ENCODE assay signal across 17 mouse cellular contexts in genomic region chr7:96972138-96972904, GRCm38 (mm10). TPM values are rescaled to one million over a fixed set of nuclear protein-coding genes. Genes with fewer than 3 reads are reported as not detected.
DNase-seq lines count a peak whose midpoint lies in the region; ATAC-seq and TF ChIP-seq lines count a peak whose summit lies in the region.
"Had no signal": no experiment of that assay in that cellular context is flagged by ENCODE, and none has a peak within 500 bp of the region (broad histone marks: within the 10 kb centered on the region; RNA-seq: fewer than 3 reads in every experiment).

No protein-coding gene starts in this region.

- no peaks in the 10 kb centered on the region for H3K27me3 ChIP-seq in heart, embryonic 13.5 days (replicated peaks)
- H3K27me3 ChIP-seq in lung, postnatal 0 days (replicated peaks; ENCODE audit: insufficient read depth, low read length), result no peaks in the 10 kb centered on the region
- no peaks in the 10 kb centered on the region for H3K27me3 ChIP-seq in liver, embryonic 16.5 days (ENCODE audit: control insufficient read depth, insufficient read depth, low read depth, low read length)
- H3K27me3 ChIP-seq: embryonic facial prominence, embryonic 13.5 days; forebrain, embryonic 12.5 days; hindbrain, embryonic 13.5 days; midbrain, embryonic 13.5 days had no signal

- DNase-seq in heart, adult 8-10 months (ENCODE audit: low spot score), result no peak
- DNase-seq in lung, postnatal 0 days (ENCODE audit: low spot score), result no peak
- DNase-seq in lung, adult 18-20 months, result no peak
- no peak for DNase-seq in right cerebral cortex, postnatal 25 days
- DNase-seq in embryo, embryonic 10 days (ENCODE audit: low spot score), result no peak
- DNase-seq: cerebellum, adult 11 months; cerebellum, adult 9-11 months; gastrocnemius, adult 2 months; lung, adult 2 months had no signal

- no peak for TF ChIP-seq CTCF in lung, postnatal 0 days (IDR thresholded peaks at IDR 0.05)

- peaks cover 22% of the 10 kb centered on the region for H3K4me1 ChIP-seq in heart, embryonic 13.5 days
- H3K4me1 ChIP-seq in lung, postnatal 0 days (ENCODE audit: insufficient read depth, low read depth, low read length), result no peaks in the 10 kb centered on the region
- peaks cover 30% of the 10 kb centered on the region for H3K4me1 ChIP-seq in liver, embryonic 16.5 days (ENCODE audit: control insufficient read depth, low read depth, low read length)
- H3K4me1 ChIP-seq: embryonic facial prominence, embryonic 13.5 days had no signal

- no peak for ATAC-seq in heart, embryonic 13.5 days (ENCODE audit: extremely low read depth, insufficient number of reproducible peaks, low FRiP score, low TSS enrichment)
- no peak for ATAC-seq in lung, postnatal 0 days
- ATAC-seq in liver, embryonic 16.5 days (ENCODE audit: low read depth), result peak; percentile 55
- peak; percentile 75 for ATAC-seq in megakaryocyte-erythroid progenitor cell, adult 5-6 weeks (replicated peaks; ENCODE audit: low FRiP score, low TSS enrichment, poor library complexity, severe bottlenecking)
- ATAC-seq: midbrain, embryonic 13.5 days had no signal

- no peak overlapping the region for H3K4me3 ChIP-seq in heart, embryonic 13.5 days
- no peak overlapping the region for H3K4me3 ChIP-seq in lung, postnatal 0 days (ENCODE audit: low read depth, low read length)
- H3K4me3 ChIP-seq in liver, embryonic 16.5 days (ENCODE audit: low read depth, low read length), result no peak overlapping the region
- H3K4me3 ChIP-seq: embryonic facial prominence, embryonic 13.5 days; erythroblast, embryonic 14.5 days; forebrain, embryonic 12.5 days; hindbrain, embryonic 13.5 days; midbrain, embryonic 13.5 days had no signal

- H3K4me2 ChIP-seq in heart, embryonic 13.5 days, result no peak overlapping the region
- no peak overlapping the region for H3K4me2 ChIP-seq in lung, postnatal 0 days (replicated peaks; ENCODE audit: low read depth, low read length)
- peak overlapping the region; percentile 47 for H3K4me2 ChIP-seq in liver, embryonic 16.5 days (ENCODE audit: low read depth, low read length)
- H3K4me2 ChIP-seq: embryonic facial prominence, embryonic 13.5 days; forebrain, embryonic 12.5 days; midbrain, embryonic 13.5 days had no signal

- WGBS in heart, embryonic 13.5 days, result 61% methylated on average over 8 of the region's 8 CpGs
- 60% methylated on average over 8 of the region's 8 CpGs for WGBS in lung, postnatal 0 days
- 28% methylated on average over 8 of the region's 8 CpGs for WGBS in liver, embryonic 16.5 days (ENCODE audit: insufficient replicate concordance)

- TF ChIP-seq EP300 in lung, postnatal 0 days (IDR thresholded peaks at IDR 0.05), result 0 out of 2 replicates have a peak, but pooled peaks have one; percentile 5

- H3K9me3 ChIP-seq in heart, embryonic 13.5 days, result no peaks in the 10 kb centered on the region
- no peaks in the 10 kb centered on the region for H3K9me3 ChIP-seq in lung, postnatal 0 days (ENCODE audit: low read length)
- H3K9me3 ChIP-seq in liver, embryonic 16.5 days (replicated peaks; ENCODE audit: control insufficient read depth, low read length), result no peaks in the 10 kb centered on the region
- H3K9me3 ChIP-seq: embryonic facial prominence, embryonic 13.5 days; forebrain, embryonic 12.5 days; hindbrain, embryonic 13.5 days; midbrain, embryonic 13.5 days had no signal

- no peak overlapping the region for H3K27ac ChIP-seq in heart, embryonic 13.5 days (replicated peaks)
- no peak overlapping the region for H3K27ac ChIP-seq in lung, postnatal 0 days (ENCODE audit: low read length)
- H3K27ac ChIP-seq in liver, embryonic 16.5 days (ENCODE audit: low read length), result peak overlapping the region; percentile 30; the same call in 1 of the 2 replicates
- H3K27ac ChIP-seq: embryonic facial prominence, embryonic 13.5 days; forebrain, embryonic 12.5 days; hindbrain, embryonic 13.5 days; midbrain, embryonic 13.5 days had no signal

- peak overlapping the region; percentile 50; the same call in 1 of the 2 replicates for H3K9ac ChIP-seq in heart, embryonic 13.5 days
- H3K9ac ChIP-seq in lung, postnatal 0 days (replicated peaks; ENCODE audit: low read depth), result no peak overlapping the region
- H3K9ac ChIP-seq in liver, embryonic 16.5 days (ENCODE audit: low read depth, low read length), result no peak overlapping the region; the same call in 1 of the 2 replicates
- H3K9ac ChIP-seq: forebrain, embryonic 12.5 days; hindbrain, embryonic 13.5 days; midbrain, embryonic 13.5 days had no signal

- peaks cover 5% of the 10 kb centered on the region; the same call in 1 of the 2 replicates for H3K36me3 ChIP-seq in heart, embryonic 13.5 days
- H3K36me3 ChIP-seq in lung, postnatal 0 days (ENCODE audit: insufficient read depth, low read length), result no peaks in the 10 kb centered on the region
- H3K36me3 ChIP-seq in liver, embryonic 16.5 days (ENCODE audit: control insufficient read depth, insufficient read depth), result no peaks in the 10 kb centered on the region; the same call in 1 of the 2 replicates
- H3K36me3 ChIP-seq: embryonic facial prominence, embryonic 13.5 days; forebrain, embryonic 12.5 days; midbrain, embryonic 13.5 days had no signal

RNA-seq across cellular contexts. Expression of gene Nars2, which starts 21.0 kb away (rescaled TPM):
- polyA plus RNA-seq in heart, embryonic 13.5 days (2015; fragmentation: Nextera tagmentation; extraction: Ambion mirVana), result 16.6 and 17.1 TPM in 2 replicates
- total RNA-seq in heart, adult 8-10 months (2022), result 10 to 100 TPM; 16.9 to 24.1 (median 19.8) TPM
- polyA plus RNA-seq in lung, postnatal 0 days (2015; fragmentation: Nextera tagmentation; extraction: Ambion mirVana), result 9.2 and 9.8 TPM in 2 replicates
- polyA plus RNA-seq in liver, embryonic 16.5 days (2015; fragmentation: Nextera tagmentation; extraction: Ambion mirVana), result 14.0 and 14.4 TPM in 2 replicates
- total RNA-seq in megakaryocyte-erythroid progenitor cell, adult 5-6 weeks (2014; fragmentation: Nextera tagmentation), result 16.6 and 26.5 TPM in 2 replicates
- total RNA-seq in megakaryocyte-erythroid progenitor cell, adult 5-6 weeks (2017), result 11.8 and 14.0 TPM in 2 replicates

Comparison
In these comparisons a context has a peak if more than half of its experiments do, and no peak if none do; other contexts are left out.
1. ATAC-seq: peak in liver, embryonic 16.5 days (single experiment) and megakaryocyte-erythroid progenitor cell, adult 5-6 weeks (single experiment); none in heart, embryonic 13.5 days (single experiment) and lung, postnatal 0 days (single experiment).